Mouse (Mus musculus) kidney, adult 18-20 months (tissue): Measurements from ENCODE around the gene Gm27021.

Experiments
- DNase-seq: peaks from one replicate; pipeline ENCODE4 v3.0.0; 2021

Gm27021 gene

DNA sequence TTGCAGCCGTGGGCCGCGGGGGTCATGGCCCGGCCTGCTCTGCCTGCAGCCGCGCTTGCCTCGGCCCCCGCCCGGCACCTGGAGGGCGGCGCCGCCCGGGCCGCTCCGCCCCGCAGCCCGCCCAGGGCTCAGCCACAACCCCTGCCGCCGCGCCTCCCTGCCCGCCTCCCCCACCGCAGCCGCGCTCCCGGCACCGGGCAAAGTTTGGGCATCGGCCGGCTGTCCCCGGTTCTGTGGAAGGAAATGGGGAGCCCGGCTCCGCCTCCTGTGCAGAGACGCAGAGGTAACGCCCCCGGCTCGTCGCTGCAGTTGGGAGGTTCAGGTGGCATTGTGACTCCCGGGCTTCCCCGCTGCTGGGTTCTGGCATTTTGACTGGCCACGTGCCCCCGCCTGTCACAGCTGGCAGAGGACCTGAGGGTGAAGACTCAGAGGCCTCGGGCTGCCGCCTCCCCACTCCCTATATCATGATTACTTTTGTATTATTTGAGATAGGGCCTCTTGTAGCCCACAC is 33.5 kb downstream of the Gm27021 start:
- DNase-seq = peak; percentile 80

DNA sequence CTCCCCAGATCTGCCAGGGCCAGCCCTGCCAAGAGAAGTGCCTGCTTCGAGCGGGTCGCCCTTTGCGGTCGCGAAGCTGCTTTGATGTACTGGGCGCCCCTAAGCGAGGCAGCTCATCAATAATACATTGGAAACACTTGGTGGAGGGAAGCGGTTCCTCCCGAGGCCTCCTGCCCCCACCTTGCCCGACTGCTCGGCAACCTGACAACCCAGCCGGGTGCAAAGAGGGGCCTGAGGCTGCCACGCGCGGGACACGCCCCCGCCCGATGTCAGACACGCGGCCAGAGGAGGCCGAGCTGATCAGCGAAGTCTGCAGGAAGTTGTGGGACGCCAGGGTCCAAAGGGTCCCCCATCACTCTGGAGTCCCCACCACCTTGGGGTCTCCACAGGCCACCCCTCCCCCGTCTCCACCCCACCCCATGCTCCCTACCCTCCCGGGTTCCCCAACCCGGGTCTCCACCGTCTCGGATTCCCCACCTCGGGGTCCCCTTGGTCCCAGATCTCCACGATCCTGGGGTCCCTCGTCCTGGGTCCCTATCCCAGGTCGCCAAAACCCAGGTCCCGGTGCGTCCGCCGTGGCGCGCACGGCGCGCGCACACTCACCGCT is 34.1 kb downstream of the Gm27021 start:
- peak; percentile 18 for DNase-seq

DNA sequence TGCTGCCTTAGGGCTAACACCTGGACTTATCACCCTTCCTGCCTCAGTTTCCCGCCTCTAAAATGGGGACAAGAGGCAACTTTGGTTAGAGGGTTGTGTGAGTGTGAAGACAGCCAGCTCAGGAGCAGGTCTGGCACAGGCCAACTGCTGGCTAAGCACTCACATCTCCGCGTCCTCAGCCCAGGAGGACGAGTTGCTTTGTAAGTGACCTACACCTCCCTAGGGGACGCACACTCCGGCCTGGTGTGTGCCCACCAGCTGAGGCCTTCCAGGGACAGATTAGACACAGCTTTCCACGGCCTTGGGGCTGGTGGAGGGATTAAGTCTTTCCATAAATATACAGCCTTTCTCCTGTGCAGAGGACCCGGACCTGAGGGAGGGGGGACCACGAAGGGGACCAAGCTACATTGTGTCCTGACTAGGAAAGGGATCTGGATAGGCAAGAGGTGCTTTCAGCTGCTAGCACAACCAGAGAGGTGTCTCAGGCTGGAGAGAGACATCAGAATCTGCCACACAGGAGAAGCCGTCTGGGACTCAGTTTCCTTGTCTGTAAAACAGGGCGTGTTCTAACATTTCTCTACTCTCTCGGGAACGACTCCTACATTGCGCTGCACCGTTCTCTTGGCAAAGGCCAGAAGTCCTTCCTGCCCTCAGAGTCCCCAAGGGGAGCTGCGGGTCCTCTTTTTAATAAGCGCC is 34.8 kb downstream of the Gm27021 start:
- no peak for DNase-seq

DNA sequence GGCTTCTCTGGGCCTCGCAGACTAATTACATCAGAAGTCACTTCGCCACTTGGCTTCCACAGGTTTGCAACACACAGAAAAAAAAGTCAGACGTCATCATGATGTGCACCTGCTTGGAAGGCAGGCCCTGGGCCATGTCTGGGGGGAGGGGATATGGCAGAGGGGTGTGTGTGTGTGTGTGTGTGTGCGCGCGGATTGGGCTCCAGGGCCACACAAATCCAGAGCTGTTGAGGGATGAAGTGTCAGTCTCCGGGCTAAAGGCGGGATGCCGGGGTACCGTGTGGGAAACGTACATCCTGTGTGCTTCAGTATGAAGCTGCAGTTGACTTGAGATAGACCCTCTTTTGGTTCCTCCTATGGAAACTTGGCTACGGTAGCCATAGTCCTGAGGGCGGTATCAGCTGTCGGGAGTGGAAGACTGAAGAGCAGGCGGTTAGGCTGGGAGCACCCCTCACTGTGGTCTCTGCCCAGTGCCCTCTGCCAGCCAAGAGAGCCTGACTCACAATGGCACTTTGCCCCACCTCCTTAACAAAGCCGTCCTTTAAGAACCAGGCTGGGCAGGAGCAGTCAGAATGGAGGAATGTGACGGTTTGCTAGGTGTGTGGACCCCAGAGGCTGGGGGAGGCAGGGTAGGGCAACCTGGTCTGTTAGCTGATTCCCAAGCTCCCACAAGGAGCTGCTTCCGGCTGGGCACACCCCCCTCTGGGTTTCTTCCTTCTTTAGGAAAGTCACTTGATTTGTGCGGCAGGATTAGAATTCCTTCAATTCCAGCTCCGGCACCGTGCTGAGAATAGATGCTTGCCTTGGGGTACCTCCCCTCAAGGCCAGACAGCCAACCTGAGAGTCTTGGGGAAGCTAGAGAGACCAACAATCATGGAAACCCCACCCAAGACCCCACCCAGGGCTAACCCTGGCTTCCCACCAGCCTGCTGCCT is 36.2 kb downstream of the Gm27021 start:
- no peak for DNase-seq

DNA sequence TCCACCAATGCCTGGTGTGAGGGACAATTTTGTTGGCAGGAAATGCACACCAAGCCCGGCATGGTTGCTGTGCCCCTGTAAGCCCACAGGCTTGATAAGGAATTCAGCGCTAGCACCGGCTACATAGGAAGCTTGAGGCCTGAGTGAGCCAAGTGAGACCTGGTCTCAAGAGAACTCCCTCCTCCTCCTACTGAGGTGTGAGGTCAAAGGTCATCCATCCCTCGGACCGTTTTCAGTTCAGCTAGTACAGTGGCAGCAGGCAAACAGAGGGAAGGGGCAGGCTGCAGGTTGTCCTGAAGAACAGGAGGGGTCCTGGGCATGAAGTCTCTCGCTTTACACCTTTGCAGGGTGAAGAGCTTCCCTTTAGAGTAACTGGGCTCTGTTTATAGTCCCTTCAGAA is 37.0 kb downstream of the Gm27021 start:
- DNase-seq = no peak

DNA sequence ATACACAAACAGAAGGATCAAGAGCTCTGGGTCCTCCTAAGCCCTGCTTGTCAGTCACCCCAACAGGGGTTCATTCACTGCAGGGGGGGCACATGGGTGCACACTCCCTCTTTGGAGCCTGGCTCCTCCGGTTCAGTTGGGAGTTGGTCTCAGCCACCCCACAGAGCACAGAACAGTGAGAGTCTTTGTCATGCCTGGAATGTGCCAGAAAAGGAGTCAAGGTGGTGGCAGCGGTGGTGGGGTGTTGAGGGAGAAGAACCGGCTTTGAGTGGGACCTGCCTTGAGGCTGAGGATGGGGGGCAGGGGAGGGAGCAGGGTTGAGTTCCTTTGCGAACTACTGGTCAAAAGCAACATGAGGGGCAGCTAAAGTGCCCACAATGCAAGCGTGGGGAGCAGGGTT is 37.8 kb downstream of the Gm27021 start:
- DNase-seq = no peak

DNA sequence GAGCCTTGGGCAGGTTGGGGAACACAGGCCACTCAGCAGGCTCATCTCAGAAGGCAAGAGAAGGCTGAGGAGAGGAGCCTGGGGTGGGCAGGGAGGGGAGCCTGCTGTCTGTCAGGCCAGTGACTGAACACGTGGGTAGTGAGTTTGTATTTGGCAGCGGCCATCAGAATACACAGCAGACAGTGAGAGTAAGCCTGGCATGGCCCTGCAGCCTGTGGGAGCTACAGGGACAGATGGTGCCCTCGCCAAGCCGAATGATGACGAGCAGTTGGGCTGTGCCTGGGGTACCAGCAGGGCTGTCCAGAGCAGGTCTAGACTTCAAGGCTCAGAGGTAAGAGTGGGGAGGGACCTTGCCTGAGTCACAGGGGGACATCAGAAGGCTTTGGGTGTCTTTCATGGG is 40.6 kb downstream of the Gm27021 start:
- no peak for DNase-seq

DNA sequence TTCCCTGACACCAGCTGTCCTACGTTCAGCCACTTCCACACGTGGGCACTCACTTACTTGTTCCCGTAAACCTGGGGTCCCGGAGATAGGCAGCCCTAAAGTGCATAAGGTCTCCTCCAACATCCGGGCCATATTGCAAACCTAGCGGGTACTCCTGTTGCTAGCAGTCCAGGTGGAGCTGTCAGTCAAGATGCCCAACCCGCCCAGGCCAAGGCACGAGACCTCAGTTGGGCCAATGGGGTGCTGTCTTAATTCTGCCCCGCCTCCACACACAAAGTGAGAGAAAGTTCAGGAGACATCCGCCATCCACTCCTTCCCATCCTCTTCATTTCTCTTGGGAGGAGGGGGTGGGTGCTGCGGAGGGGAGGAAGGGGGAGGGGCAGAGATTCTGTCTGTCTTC is 41.4 kb downstream of the Gm27021 start:
- DNase-seq = no peak

DNA sequence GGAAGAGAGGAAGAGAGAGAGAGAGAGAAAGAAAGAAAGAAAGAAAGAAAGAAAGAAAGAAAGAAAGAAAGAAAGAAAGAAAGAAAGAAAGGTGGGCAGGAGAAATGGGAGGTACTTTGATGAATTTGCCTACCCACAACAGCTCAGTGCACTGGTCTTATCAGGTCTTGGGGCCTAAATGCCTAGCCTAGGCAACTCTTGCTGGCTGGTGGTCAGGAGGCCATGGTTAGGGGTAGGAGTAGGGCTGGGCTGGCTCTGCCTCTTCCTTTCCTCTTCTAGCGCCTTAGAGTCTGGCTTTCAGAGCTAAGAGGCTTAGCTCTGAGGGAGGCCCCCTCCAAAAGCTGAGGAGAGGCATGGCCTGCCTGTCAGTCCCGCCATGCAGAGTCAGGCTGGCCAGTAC is 44.3 kb downstream of the Gm27021 start:
- DNase-seq = no peak

DNA sequence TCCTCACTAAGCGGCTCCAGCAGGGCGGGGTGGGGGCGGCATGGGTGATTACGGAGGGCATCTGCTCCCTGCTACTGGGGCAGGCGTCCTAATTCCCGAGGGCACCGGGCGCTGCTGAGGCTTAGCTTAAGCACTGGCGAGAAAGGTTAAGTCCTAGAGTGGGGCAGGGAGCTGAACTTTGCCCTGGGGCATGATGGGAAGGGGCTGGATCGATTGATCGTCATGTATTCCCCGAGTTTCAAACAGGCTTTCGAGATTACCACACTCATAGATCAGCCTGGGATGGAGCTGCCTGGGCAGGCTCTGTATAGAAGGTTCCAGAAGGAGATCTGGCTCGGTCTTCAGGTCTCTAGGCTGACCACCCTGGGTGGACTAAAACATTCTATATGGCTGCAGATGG is 45.7 kb downstream of the Gm27021 start:
- DNase-seq = no peak

DNA sequence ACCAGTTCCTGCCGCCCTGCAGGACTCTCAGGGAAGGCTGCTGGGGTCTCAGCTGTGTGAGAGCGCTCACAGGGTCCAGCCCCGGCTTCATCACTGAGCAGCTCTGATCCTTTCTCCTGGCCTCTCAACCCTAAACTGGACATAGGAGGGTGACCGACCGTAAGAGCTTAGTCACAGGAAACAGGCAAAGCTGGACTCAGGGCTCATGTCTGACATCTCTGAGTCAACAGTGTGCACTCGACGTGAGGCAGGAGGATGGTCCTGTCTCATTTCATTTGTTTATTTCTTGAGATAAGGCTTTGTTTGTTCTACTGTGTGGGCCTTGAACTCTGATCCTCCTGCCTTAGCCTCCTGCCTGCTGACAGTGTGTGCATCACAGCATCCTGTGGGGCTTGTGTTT is 47.4 kb downstream of the Gm27021 start:
- no peak for DNase-seq

DNA sequence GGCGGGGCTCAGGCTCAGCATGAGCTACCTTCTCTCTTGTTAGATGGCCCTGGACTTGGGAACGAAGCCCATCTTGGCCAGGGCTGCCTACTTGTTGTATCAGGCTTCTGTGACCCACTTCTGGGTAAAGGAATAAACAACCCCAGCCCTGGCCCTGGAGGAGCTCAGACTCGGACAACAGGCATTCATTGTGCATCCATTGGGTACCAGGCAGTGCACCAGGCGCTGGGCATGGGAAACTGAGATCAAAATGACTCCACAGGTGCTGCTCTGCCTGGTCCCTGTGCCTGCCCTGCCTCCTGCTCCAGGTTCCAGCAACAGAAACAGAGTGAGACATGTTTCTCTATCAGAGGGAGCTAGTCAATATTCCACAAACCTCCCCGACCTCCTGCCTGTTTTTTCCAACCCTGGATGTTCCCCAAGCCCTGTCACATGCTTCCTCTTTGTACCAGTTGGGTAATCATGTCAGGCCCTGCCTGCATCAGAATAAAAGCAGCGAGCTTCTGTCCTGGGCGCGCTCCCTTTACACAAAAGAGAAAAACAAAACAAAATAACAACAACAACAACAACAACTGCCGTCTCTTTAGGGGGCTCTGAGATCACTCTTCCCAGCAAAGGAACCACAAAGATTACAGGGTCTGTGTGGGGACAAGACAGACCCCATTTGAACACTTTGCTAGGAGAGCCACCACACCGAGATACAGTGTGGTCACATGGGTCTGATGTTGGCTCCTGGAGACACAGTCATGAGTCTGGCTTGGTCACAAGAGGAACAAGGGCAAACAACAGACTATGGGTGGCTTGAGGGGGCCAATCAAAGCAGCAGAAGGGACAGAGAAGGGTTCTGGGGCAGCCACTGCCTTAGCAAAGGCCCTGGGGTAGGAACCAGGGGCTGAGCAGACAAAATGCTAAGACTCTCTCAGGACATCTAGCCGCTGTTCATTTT is 48.4 kb downstream of the Gm27021 start:
- no peak for DNase-seq

DNA sequence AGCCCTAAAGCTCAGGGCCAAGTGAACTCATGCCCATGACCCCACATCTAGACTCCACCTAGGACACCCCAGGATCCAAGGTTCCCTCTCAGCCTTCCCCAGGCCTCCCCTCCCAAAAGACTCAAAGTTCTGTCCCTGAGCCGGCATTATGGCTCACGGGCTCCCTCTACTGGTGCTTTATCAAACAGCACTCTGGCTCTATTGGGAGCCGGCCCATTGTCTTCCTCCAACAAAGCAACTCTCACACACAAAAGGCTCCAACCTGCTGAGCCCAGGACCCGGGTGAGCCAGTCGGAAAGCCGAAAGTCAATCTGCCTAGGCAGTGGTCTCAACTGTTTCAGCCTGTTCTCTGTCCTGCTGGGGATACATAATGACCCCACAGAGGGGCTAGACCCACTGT is 49.8 kb downstream of the Gm27021 start:
- DNase-seq = peak; percentile 71

DNA sequence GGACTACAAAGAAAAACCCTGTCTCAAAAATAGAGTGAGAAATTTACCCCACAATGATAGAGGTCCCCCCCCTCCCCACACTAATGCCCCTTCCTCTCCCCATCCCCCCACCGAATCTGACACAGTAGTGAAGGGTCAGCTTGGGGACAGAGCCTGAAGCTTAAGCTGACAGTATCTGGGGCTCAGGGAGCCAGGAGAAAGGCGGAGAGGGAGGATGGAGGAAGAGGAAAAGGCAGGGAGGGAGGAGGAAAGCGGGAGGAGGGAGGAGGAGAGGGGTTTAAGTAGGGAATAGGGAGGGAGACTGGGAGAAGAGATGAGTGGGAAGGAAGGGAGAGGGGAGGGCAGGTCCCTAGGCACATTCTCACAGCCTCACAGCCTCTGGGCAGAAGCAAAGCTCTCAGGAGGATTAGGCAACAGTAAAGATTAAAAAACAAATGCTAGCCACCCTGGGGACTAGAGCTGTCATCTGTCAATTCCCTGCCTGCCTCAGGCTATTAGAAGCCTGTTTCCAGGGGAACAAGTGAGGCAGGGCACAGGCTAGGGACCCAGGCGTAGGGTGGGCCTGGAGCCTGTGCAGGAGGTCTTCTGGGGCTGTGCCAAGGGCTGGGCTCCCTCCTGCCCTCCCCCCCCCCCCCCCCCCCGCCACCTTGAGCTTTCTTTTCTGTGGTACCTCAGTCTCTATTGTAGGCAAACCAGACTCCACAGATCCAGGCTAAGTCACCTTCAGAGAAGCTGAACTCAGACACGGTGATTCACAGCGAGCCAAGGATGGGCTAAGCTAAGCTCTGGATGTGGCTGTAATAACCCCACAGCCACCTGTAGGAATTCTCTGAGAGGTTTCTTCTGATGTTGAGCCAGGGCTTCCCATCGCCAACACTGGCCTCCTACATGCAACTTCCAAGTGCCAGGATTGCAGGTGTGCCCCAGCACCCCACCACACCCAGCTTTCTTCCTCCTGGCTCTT is 50.9 kb downstream of the Gm27021 start:
- DNase-seq = no peak

DNA sequence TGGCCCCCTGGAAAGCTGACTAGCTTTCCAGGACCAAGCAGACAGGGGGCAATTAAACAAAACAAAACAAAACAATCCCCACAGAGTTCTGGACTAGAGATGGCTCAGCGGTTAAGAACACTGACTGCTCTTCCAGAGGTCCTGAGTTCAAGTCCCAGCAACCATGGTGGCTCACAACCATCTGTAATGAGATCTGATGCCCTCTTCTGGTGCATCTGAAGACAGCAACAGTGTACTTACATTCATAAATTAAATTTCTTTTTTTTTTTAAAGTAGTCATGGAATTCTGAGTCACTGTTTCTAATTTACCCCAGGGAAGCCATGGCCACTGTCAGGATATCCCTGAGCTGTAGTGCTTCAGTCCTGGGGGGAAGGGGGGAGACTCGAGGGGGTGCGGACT is 53.4 kb downstream of the Gm27021 start:
- no peak for DNase-seq

DNA sequence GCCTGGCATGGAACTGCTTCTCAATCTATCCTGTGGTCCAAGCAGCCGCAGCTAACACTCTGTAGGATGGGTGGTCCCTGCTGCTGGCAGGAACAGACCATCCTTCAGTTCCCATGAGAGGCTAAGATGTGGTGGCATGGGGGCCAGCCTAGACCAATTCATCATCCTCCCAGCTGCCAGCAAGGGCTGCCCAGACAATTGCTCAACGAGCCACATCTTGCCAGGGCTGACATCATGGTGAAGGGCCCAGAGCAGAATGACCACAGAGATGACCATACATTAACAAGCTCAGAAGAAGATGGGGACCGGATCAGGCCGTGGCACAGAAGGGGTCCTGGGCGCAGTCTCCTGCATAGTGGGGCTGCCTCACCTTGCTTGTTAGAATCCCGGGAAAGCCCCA is 57.1 kb downstream of the Gm27021 start:
- no peak for DNase-seq

DNA sequence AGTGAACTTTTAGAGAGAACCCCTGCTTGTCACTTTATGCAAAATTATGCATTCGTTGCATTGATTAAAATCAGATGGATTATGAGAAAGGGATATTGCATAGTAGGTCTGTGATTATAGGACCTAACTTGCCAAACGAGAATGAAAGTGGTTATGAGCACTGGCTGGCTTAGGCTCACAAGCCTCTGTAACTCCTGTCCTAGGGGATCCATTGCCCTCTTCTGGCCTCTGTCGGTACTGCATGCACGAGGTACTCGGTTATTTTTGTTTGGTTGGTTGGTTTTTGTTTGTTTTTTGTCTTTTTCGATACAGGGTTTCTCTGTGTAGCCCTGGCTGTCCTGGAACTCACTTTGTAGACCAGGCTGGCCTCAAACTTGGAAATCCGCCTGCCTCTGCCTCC is 60.0 kb downstream of the Gm27021 start:
- DNase-seq = peak; percentile 83

DNA sequence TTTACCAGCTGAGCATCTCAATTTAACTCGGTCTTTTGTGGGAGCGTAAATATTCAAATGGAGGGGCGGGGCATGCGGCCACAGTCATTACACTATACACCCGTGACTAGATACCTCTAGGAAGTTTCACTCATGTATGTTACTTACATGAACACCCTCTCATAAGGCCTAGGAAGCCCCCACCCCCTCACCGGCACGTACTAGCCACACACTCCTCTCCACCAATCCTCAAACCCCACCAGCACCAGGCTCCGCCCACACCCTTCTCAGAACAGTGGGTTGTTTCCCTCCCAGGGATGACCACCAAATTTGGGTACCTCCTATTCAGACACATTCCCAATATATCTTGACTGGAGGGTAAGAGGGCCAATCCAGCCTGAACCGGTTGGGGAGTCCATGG is 60.4 kb downstream of the Gm27021 start:
- no peak for DNase-seq

DNA sequence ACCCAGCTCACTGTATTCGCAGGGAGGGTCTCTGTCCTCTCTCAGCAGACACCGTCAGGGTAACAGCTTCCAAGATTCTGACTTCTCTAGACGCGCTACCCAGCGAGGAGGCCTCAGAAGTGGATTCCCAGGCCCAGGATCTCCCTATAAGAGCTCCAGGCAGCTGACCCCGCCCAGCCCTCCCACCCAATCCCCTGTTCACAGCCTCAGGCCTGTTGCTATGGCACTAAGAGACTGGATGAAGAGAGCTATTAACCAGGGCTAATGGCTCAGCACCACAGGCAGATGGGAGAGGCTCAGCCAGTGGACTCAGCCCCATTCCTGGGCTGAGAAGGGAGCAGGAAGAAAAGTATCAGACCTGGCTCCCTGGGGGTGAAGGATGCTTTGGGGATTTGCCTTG is 65.2 kb downstream of the Gm27021 start:
- DNase-seq = no peak

DNA sequence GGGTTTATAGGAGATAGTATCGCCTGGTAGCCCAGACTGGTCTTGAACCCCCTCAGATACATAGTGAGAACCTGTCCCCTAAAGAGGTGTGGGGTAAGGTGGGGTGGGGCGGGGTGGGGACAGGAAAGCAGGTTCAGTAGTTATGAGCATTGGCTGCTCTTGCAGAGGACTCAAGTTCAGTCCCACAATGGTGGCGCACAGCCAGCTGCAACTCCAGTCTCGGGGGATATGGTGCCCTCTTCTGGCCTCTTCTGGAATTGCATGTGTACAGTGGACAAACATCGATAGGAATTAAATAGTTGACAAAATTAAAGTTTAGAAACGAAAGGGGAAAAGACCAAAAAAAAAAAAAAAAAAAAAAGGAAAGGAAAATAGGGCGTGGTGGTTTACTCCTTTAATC is 68.4 kb downstream of the Gm27021 start:
- DNase-seq = peak; percentile 88

DNA sequence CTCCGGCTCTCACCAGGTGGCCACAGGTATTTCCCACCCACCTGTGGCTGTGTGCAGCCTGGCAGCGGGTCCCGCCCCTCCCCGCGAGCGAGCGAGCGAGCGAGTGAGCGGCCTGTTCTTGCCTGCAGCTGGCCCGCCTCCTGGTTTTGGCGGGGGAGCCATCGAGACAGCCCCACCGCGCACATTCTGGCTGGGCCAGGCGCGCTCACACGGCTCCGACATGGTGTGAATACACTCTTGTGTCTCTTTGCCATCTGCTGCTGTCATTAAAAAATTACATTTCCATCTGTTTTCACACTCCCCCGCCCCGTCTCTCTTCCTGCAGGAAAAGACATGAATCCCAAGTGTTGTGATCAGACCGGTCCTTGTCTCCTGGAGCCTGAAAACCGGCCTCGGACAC is 69.3 kb downstream of the Gm27021 start:
- DNase-seq = no peak
